Mouse (Mus musculus): Measurements from ENCODE around the gene Pagr1a.

GRCm38 (mm10) chr7:127020901-127021562 is 3.9 kb upstream of the Pagr1a start, which contains the start of the genes Gm42742 and Prrt2:
- TF ChIP-seq CTCF (IDR thresholded peaks at IDR 0.05), result peak; percentile 9; the same call in 1 of the 2 replicates
- TF ChIP-seq EP300 (IDR thresholded peaks at IDR 0.05), result no peak
